Mouse (Mus musculus) lung, embryonic 14.5 days (tissue): ENCODE measurements around the gene Psmg4. TPM values are rescaled to one million over a fixed set of nuclear protein-coding genes. Genes with fewer than 3 reads are reported as not detected.

Experiments used
- ATAC-seq: fragments of 200-750 bp; cut with Nextera tagmentation; 2 replicates; pipeline ENCODE4 v1.8.0; 2017; ENCODE audit warnings: mild to moderate bottlenecking, moderate TSS enrichment, moderate library complexity; ENCODE audit not compliant: insufficient read depth
- DNase-seq: peaks from one replicate; pipeline ENCODE4 v3.0.0-alpha.2; 2015
- H3K27ac ChIP-seq: fragments of 300-500 bp; sonication (generic); 2 replicates; pipeline ENCODE4 v1.5.1; 2014; ENCODE audit warnings: low read depth, mild to moderate bottlenecking, moderate library complexity
- H3K27me3 ChIP-seq: fragments of 300-500 bp; sonication (generic); 2 replicates; pipeline ENCODE4 v1.6.1; 2014; ENCODE audit warnings: low read length, control low read depth; ENCODE audit not compliant: insufficient read depth
- H3K36me3 ChIP-seq: fragments of 300-500 bp; sonication (generic); 2 replicates; pipeline ENCODE4 v1.6.1; 2014; ENCODE audit warnings: control low read depth; ENCODE audit not compliant: insufficient read depth
- H3K4me1 ChIP-seq: fragments of 300-500 bp; sonication (generic); 2 replicates; pipeline ENCODE4 v1.6.1; 2014; ENCODE audit warnings: antibody characterized with exemption, control low read depth; ENCODE audit not compliant: insufficient read depth
- H3K4me2 ChIP-seq: fragments of 300-500 bp; sonication (generic); 2 replicates; pipeline ENCODE4 v1.6.1; 2014; ENCODE audit warnings: mild to moderate bottlenecking
- H3K4me3 ChIP-seq: fragments of 300-500 bp; sonication (generic); 2 replicates; pipeline ENCODE4 v1.5.1; 2014; ENCODE audit warnings: low read depth, low read length
- H3K9ac ChIP-seq: fragments of 300-500 bp; sonication (generic); 2 replicates; pipeline ENCODE4 v1.6.1; 2014
- H3K9me3 ChIP-seq: fragments of 300-500 bp; sonication (generic); 2 replicates; pipeline ENCODE4 v1.6.1; 2016; ENCODE audit warnings: low read depth, low read length, control low read depth
- CTCF ChIP-seq: IDR thresholded peaks from 2 replicates; pipeline ENCODE4 v1.5.1; 2016; ENCODE audit warnings: antibody characterized with exemption, low read depth
- WGBS: fragments of 180-500 bp; shearing (Covaris S2); extraction: QIAGEN DNeasy Blood & Tissue Kit; methylation state at CpG from one replicate; pipeline ENCODE4 v1.1.7; 2014; 5-methylcytosine and 5-hydroxymethylcytosine counted together
- polyA plus RNA-seq: library from polyadenylated mRNA; unstranded; fragments of >200 nt; fragmentation: Nextera tagmentation; extraction: Ambion mirVana; gene quantifications from 2 replicates; pipeline ENCODE4 v1.2.1, GENCODE M21; 2014

Gene Psmg4
- polyA plus RNA-seq, 1 experiment from 2014 or later = 78.0 TPM

GRCm38 (mm10) chr13:34193384-34193783 lies 30.6 kb downstream of the Psmg4 start:
- Histone ChIP-seq H3K27ac (no peak overlapping the region), H3K27me3 (no peaks in the 10 kb centered on the region), H3K4me2 (no peak overlapping the region), H3K4me1 (no peaks in the 10 kb centered on the region), H3K4me3 (no peak overlapping the region), H3K36me3 (no peaks in the 10 kb centered on the region), H3K9ac (no peak overlapping the region), H3K9me3 (no peaks in the 10 kb centered on the region)
- ATAC-seq (no peak), DNase-seq (no peak)
- no peak for TF ChIP-seq CTCF
- 54% methylated on average over 8 of the region's 8 CpGs for WGBS

- TF ChIP-seq CTCF = no peak
- ATAC-seq = no peak
- no peak overlapping the region for H3K27ac ChIP-seq
- H3K4me3 ChIP-seq = no peak overlapping the region
- H3K9ac ChIP-seq = no peak overlapping the region
- no peaks in the 10 kb centered on the region for H3K27me3 ChIP-seq
- 91% methylated on average over 1 of the region's 1 CpGs for WGBS
- H3K9me3 ChIP-seq = no peaks in the 10 kb centered on the region
- no peak for DNase-seq
- H3K4me1 ChIP-seq = no peaks in the 10 kb centered on the region
- H3K36me3 ChIP-seq = no peaks in the 10 kb centered on the region
- no peak overlapping the region for H3K4me2 ChIP-seq
These were observed 32.9 kb downstream of the Psmg4 start for GRCm38 (mm10) chr13:34195676-34196075.

- H3K4me3 ChIP-seq = no peak overlapping the region
- H3K4me2 ChIP-seq = no peak overlapping the region
- no peak overlapping the region for H3K27ac ChIP-seq
- 86% methylated on average over 3 of the region's 3 CpGs for WGBS
- no peaks in the 10 kb centered on the region for H3K36me3 ChIP-seq
- no peak overlapping the region for H3K9ac ChIP-seq
- ATAC-seq (no peak), DNase-seq (no peak)
- no peaks in the 10 kb centered on the region for H3K27me3 ChIP-seq
- no peaks in the 10 kb centered on the region for H3K4me1 ChIP-seq
- TF ChIP-seq CTCF = no peak
- no peaks in the 10 kb centered on the region for H3K9me3 ChIP-seq
These were observed 42.5 kb downstream of the Psmg4 start for GRCm38 (mm10) chr13:34205216-34205615.

DNA sequence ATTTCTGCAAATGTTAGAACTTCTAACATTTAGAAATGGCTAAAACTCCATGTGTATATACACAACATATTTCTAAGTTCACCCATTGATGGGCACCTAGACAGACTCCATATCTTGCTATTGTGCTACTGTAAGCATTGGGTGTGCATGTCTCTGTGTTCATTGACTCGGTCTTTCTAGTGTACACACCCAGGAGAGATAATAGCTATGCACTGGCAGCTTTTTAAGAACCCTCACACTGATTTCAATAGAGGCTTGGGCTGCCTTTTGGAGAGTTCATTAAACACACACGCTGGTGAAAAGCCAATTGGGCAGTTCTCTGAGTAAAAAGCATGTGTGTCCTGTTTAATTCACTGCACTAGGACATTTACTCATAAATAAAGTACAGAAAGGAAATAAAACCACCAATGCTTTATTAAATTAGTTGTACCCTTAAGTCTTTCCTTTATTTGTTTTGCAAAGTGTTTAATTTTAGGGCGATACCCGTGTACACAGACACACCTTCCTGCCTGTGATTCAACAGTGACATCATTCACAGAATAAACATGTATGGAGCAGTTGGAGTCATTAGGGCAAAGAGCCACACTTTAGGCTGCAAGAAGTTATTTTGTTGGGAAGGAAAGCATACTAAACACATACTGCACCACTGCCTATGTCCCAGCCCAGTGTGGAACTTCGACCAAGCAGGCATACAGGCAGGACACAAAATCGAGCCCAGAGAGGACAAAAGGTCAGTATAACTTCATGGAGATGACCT lies 45.1 kb downstream of the Psmg4 start:
- no peaks in the 10 kb centered on the region for H3K9me3 ChIP-seq
- H3K9ac ChIP-seq = no peak overlapping the region
- H3K36me3 ChIP-seq = no peaks in the 10 kb centered on the region
- H3K27me3 ChIP-seq = no peaks in the 10 kb centered on the region
- DNase-seq (peak; percentile 26), ATAC-seq (peak; percentile 54)
- no peak overlapping the region for H3K4me2 ChIP-seq
- no peak overlapping the region for H3K4me3 ChIP-seq
- no peaks in the 10 kb centered on the region for H3K4me1 ChIP-seq
- TF ChIP-seq CTCF = no peak
- 61% methylated on average over 6 of the region's 6 CpGs for WGBS
- no peak overlapping the region for H3K27ac ChIP-seq

GRCm38 (mm10) chr13:34211261-34211775 lies 48.6 kb downstream of the Psmg4 start:
- Histone ChIP-seq H3K9me3 (no peaks in the 10 kb centered on the region), H3K27me3 (no peaks in the 10 kb centered on the region), H3K4me1 (no peaks in the 10 kb centered on the region), H3K9ac (no peak overlapping the region), H3K27ac (no peak overlapping the region), H3K4me3 (no peak overlapping the region), H3K36me3 (no peaks in the 10 kb centered on the region), H3K4me2 (no peak overlapping the region)
- DNase-seq (no peak), ATAC-seq (no peak)
- WGBS = 56% methylated on average over 4 of the region's 4 CpGs
- TF ChIP-seq CTCF = no peak

GRCm38 (mm10) chr13:34212735-34213212 lies 50.0 kb downstream of the Psmg4 start:
- ATAC-seq (peak; percentile 58), DNase-seq (peak; percentile 66)
- Histone ChIP-seq H3K9ac (no peak overlapping the region), H3K4me2 (peak overlapping the region; percentile 21; the same call in 1 of the 2 replicates), H3K9me3 (no peaks in the 10 kb centered on the region), H3K27ac (peak overlapping the region; percentile 61), H3K36me3 (no peaks in the 10 kb centered on the region), H3K27me3 (no peaks in the 10 kb centered on the region), H3K4me1 (no peaks in the 10 kb centered on the region), H3K4me3 (no peak overlapping the region)
- 47% methylated on average over 10 of the region's 10 CpGs for WGBS
- no peak for TF ChIP-seq CTCF

- no peak overlapping the region for H3K4me2 ChIP-seq
- WGBS = 54% methylated on average over 3 of the region's 3 CpGs
- no peak overlapping the region for H3K27ac ChIP-seq
- no peak overlapping the region for H3K4me3 ChIP-seq
- no peaks in the 10 kb centered on the region for H3K27me3 ChIP-seq
- no peaks in the 10 kb centered on the region for H3K4me1 ChIP-seq
- H3K9ac ChIP-seq = no peak overlapping the region
- no peak for DNase-seq
- no peak for TF ChIP-seq CTCF
- no peaks in the 10 kb centered on the region for H3K36me3 ChIP-seq
- no peaks in the 10 kb centered on the region for H3K9me3 ChIP-seq
- no peak for ATAC-seq
These were observed 52.1 kb downstream of the Psmg4 start for GRCm38 (mm10) chr13:34214855-34215254.
